In the genomic region with DNA sequence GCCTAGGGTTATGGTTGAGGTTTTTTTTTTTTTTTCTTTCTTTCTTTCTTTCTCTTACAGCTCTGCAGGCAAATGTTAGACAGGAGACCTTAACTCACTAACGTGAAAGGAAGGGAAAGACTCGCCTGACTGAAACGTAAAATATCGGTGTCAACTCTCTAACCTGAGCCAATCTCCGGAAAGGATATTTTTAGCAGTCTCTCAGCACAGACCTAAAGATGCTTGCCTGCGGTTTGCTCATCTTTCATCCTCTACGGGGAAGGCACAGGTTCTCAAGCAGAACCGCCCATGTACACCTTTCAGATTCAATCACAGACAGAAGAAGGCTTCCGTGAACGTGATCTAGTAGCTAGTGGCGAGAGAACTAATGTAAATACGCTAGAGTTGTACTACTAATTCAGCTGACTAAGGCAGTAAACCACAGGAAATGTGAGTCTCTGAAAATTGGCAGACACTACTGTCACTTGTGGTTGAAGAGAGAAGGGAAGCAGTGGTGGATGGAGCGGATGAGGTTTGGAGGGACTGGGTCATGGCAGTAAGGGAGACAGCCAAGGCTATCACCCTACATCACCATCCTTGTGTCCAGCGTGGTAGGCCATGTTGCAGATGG, we compare ENCODE assay signal across 13 mouse cellular contexts. TPM values are rescaled to one million over a fixed set of nuclear protein-coding genes. Genes with fewer than 3 reads are reported as not detected.
A peak's percentile ranks its signal among the peaks of the same experiment; 100 is the strongest.
DNase-seq lines count a peak whose midpoint lies in the region; ATAC-seq and TF ChIP-seq lines count a peak whose summit lies in the region.
"Had no signal": no experiment of that assay in that cellular context is flagged by ENCODE, and none has a peak within 500 bp of the region (broad histone marks: within the 10 kb centered on the region; RNA-seq: fewer than 3 reads in every experiment).

No protein-coding gene starts in this region.

- peak overlapping the region; percentile 46 for H3K4me2 ChIP-seq in forebrain, embryonic 14.5 days (ENCODE audit: low read length)
- H3K4me2 ChIP-seq: liver, embryonic 13.5 days had no signal

- ATAC-seq in forebrain, embryonic 14.5 days, result no peak
- ATAC-seq in megakaryocyte, adult 5-6 weeks (ENCODE audit: poor library complexity, severe bottlenecking), result peak; percentile 57

- H3K27me3 ChIP-seq in forebrain, embryonic 14.5 days (replicated peaks; ENCODE audit: control insufficient read depth, insufficient read depth, low read length), result no peaks in the 10 kb centered on the region
- H3K27me3 ChIP-seq in thymus, adult 2 months (ENCODE audit: control insufficient read depth, insufficient read depth, low read length), result no peaks in the 10 kb centered on the region
- H3K27me3 ChIP-seq: liver, embryonic 13.5 days had no signal

- peak overlapping the region; percentile 30 for H3K27ac ChIP-seq in left cerebral cortex, adult 2 months
- H3K27ac ChIP-seq in forebrain, embryonic 14.5 days (ENCODE audit: low read depth, low read length), result peak overlapping the region; percentile 80; the same call in 1 of the 2 replicates
- no peak overlapping the region for H3K27ac ChIP-seq in thymus, adult 2 months (ENCODE audit: control insufficient read depth, insufficient read depth, low read length)
- H3K27ac ChIP-seq: liver, embryonic 13.5 days had no signal

- intact Hi-C loops in left cerebral cortex, adult 2 months (cut with DNase I), result no loop called here

- peak overlapping the region; percentile 59 for H3K9ac ChIP-seq in forebrain, embryonic 14.5 days (ENCODE audit: low read length)
- H3K9ac ChIP-seq: liver, embryonic 13.5 days had no signal

- TF ChIP-seq CTCF in left cerebral cortex, adult 2 months (IDR thresholded peaks at IDR 0.05), result no peak
- no peak for TF ChIP-seq CTCF in thymus, adult 2 months (IDR thresholded peaks at IDR 0.05; ENCODE audit: borderline replicate concordance, control insufficient read depth, extremely low read depth, insufficient read depth, low read length, poor library complexity)

- no peak for TF ChIP-seq POLR2A in thymus, adult 2 months (IDR thresholded peaks at IDR 0.05; ENCODE audit: control insufficient read depth, extremely low read depth, insufficient read depth, low read length, poor library complexity)

- peaks cover 75% of the 10 kb centered on the region for H3K36me3 ChIP-seq in forebrain, embryonic 14.5 days (ENCODE audit: control insufficient read depth, insufficient read depth, low read length)
- no peaks in the 10 kb centered on the region for H3K36me3 ChIP-seq in thymus, adult 2 months (ENCODE audit: control insufficient read depth, insufficient read depth, low read length)
- H3K36me3 ChIP-seq: G1E; liver, embryonic 13.5 days had no signal

- peaks cover 55% of the 10 kb centered on the region for H3K4me1 ChIP-seq in forebrain, embryonic 14.5 days (ENCODE audit: control insufficient read depth, insufficient read depth, low read length)
- peaks cover 10% of the 10 kb centered on the region for H3K4me1 ChIP-seq in thymus, adult 2 months (replicated peaks; ENCODE audit: control insufficient read depth, insufficient read depth, low read length)
- H3K4me1 ChIP-seq: liver, embryonic 13.5 days had no signal

- WGBS in forebrain, embryonic 14.5 days, result 79% methylated on average over 14 of the region's 14 CpGs
- 3% methylated on average over 14 of the region's 14 CpGs for WGBS in thymus, adult 2 months

- no peaks in the 10 kb centered on the region for H3K9me3 ChIP-seq in forebrain, embryonic 14.5 days (replicated peaks; ENCODE audit: control insufficient read depth, low read length)
- H3K9me3 ChIP-seq: liver, embryonic 13.5 days had no signal

- no peak overlapping the region for H3K4me3 ChIP-seq in left cerebral cortex, adult 2 months
- H3K4me3 ChIP-seq in forebrain, embryonic 14.5 days (ENCODE audit: low read depth, low read length), result no peak overlapping the region
- H3K4me3 ChIP-seq in thymus, adult 2 months (ENCODE audit: control insufficient read depth, insufficient read depth, low read length), result no peak overlapping the region
- H3K4me3 ChIP-seq: liver, embryonic 13.5 days had no signal

- DNase-seq in left cerebral cortex, adult 2 months (ENCODE audit: extremely low spot score in 1 of 2, low spot score in 2 of 2), result no peak
- DNase-seq in left cerebral cortex, adult 9 months (ENCODE audit: low spot score in 2 of 2), result no peak
- peak; percentile 72 for DNase-seq in CD4-positive helper T cell, adult 2 months (ENCODE audit: low read depth, low spot score)
- DNase-seq in forebrain, embryonic 14.5 days (ENCODE audit: low spot score), result no peak
- no peak for DNase-seq in thymus, adult 2 months
- DNase-seq in layer of hippocampus, adult 11-12 months (ENCODE audit: low spot score), result no peak
- DNase-seq in cerebellum, postnatal 36 days, result no peak
- DNase-seq: adrenal gland, adult 2 months; layer of hippocampus, postnatal 36 days; liver, embryonic 13.5 days; retina, postnatal 1 day had no signal

RNA-seq across cellular contexts. Expression of gene Map1b, which starts 12.9 kb away (rescaled TPM):
- 100 to 1,000 TPM; 630 to 695 TPM for total RNA-seq in left cerebral cortex, adult 2 months (2021)
- 1,380 and 2,008 TPM in 2 replicates for polyA plus RNA-seq in forebrain, embryonic 14.5 days (2014; fragmentation: Nextera tagmentation; extraction: Ambion mirVana)
- 0.07 TPM in 2 replicates for total RNA-seq in megakaryocyte, adult 5-6 weeks (2015)
- 0.11 TPM in 1 of 2 replicates, not detected in the other for total RNA-seq in megakaryocyte, adult 5-6 weeks (2017)
- 0.92 and 1.1 TPM in 2 replicates for polyA plus RNA-seq in thymus, adult 2 months (2012; rRNA removed)
- polyA plus RNA-seq: G1E had no signal

Comparison
In these comparisons a context has a peak if more than half of its experiments do, and no peak if none do; other contexts are left out.
1. RNA of gene Map1b, which starts 12.9 kb away (total RNA-seq): 630 to 695 TPM in left cerebral cortex, adult 2 months; 0.07 to 0.11 TPM in megakaryocyte, adult 5-6 weeks; every median in the first group is over 100 times any median in the second.